Mouse (Mus musculus): ENCODE measurements around the gene Gm8122.
"Not testable (repeated sequence)": the region's sequence is repeated elsewhere in the genome, so short reads cannot be mapped to it uniquely, and the experiment has no call there.

The Gm8122 gene

DNA sequence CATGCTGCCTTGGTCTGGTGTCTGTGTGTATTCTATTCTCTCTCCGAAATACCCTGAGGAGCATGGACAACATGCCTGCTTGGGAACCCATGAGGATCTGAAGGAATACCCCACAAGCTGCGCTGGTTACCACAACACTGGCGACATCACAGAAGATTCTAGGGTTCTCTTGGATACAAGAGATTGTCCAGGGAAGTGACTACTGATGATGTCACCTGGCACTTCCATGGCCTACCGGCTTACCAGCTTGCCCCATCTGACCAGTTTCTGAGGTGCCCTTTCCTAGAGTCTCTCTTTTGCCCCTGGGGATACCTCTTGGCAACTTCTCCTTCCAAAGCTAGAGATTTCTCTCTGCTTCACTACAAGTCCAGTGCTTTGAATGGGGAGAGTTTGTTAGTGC is at the start of gene Gm8122:
Gene Gm8122 (minus strand): TSS at position 101 of the 400 bp plus-strand sequence.
- DNase-seq, result not testable (repeated sequence)

DNA sequence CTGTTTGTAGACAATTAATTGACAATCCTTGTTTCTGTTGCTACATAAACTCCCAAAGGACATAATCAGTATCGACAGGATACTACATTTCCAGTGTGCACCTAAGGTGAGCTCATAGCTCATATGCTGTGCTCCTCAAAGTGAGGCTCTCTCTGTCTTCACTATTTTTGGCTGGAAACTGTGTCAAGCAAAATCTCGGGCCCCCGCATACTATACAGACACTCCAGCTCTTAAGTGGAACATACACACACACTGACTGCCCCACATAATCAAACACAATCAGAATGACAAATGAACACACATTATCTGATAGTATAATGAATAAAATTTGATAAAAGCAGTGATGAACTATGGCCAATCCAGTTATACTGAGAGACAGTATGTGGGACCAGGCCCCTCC is 43.6 kb upstream of the Gm8122 start:
- DNase-seq, result not testable (repeated sequence)

DNA sequence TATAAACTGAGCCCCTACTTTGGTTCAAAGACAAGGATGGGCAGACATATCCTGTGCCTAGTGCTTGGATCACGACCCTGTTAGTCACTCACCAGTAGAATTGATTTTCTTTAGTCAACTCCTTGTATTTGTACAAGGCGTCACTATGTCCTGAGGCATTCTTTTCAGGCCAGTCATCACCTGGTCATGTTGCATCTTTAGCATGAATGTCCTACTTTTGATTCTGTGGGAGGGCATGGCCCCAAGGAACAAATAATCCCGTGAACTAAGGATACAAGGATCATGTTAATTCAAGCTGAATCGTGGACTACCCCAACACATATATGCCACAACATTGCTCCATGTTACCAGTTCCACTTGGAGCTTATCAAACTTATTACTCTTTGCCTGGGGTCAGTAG is 43.0 kb upstream of the Gm8122 start:
- DNase-seq, result not testable (repeated sequence)

DNA sequence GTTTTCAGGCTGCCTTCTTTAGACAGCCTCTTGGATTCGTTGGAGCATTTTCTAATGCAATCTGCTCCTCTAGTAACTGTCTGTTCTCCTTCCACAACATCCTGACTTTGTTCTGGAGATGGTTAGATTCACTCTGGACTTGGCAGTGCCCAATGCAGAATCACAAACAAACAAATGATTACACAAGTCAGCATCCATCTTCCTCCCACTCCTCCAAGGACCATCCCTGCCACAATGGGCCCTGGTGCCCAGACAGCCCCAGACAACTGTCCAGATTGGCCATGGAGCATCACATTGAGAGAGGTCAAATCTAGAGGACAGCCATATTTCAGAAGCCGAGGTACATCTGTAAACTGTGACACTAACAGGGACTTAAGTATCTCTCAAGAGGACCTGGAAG is 42.4 kb upstream of the Gm8122 start:
- DNase-seq, result not testable (repeated sequence)

- not testable (repeated sequence) for DNase-seq
These were observed 40.6 kb upstream of the Gm8122 start for GRCm38 (mm10) chr14:43275752-43276151.

GRCm38 (mm10) chr14:43274986-43275511 is 39.9 kb upstream of the Gm8122 start, which contains the start of gene Gm9732:
Gene Gm9732, plus strand, starts transcription at chr14:43275036.
- DNase-seq, result not testable (repeated sequence)

DNA sequence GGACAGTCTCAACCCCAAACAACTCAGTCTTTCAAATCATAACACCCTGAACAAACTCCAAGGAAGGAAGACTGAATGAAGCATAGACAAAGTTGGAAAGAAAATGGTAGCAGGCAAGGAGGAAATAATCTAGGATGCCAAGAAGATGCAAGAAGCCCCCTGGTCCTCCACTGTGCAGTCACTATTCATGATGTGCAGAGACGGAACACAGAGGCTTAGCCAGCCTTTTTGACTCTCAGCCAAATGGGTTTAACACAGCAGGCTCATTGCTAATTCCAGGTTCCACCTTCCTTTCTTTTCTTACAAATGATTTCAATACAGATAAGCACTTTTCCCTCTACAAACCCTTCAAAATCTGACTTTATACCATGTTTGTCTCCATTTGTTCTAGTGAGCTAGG is 38.1 kb upstream of the Gm8122 start:
- DNase-seq, result not testable (repeated sequence)

GRCm38 (mm10) chr14:43269211-43269610 is 34.1 kb upstream of the Gm8122 start:
- DNase-seq, result not testable (repeated sequence)

DNA sequence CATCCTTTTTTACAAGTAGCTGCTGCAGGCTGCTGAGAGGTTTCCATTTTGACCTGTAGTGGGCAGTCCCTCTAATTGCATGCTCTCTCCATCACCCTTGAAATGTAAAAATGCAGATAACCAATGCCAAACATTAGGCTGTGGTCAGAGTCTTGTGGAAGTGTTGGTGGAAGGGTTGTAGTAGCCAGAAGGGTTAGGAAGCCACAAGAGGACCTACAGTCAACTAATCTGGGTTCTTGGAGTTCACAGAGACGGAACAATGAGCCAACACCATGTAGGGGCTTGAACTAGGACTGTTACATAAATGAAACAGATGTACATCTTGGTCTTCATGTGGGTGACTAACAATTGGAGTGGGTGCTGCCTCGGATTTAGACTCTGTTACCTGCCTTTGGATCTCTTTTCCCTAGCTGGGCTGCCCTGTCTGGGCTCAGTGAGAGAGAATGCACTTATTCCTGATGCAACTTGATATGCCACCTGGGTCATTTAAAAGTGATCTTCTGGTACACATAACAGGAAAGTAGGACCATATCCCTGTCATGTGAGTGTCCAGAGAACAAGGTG is 33.5 kb upstream of the Gm8122 start:
- DNase-seq, result not testable (repeated sequence)

GRCm38 (mm10) chr14:43263421-43263820 is 28.3 kb upstream of the Gm8122 start:
- DNase-seq, result not testable (repeated sequence)

DNA sequence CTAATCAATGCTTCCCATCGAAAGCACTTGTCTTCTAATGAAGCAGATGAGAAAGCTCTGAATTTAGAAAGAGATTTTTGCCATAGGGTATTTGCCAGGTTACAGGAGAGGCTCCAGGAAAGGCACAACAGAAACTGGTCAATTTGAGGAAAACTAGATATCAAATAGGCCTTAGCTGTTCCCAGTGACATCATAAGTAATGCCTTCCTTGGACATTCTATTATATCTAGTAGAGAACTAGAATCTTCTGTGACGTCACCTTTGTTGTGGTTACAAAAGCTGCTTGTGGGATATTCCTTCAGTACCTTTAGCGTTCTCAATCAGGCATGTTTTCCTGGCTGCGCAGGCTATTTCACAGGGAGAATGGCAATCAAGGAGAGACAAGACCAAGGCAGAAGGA is 23.2 kb upstream of the Gm8122 start, which contains the start of gene Gm8126:
Gene Gm8126 (plus strand): TSS at position 301 of the 400 bp plus-strand sequence.
- not testable (repeated sequence) for DNase-seq

- not testable (repeated sequence) for DNase-seq
These were observed 21.4 kb upstream of the Gm8122 start for GRCm38 (mm10) chr14:43256511-43256910.

- not testable (repeated sequence) for DNase-seq
These were observed 15.6 kb upstream of the Gm8122 start for GRCm38 (mm10) chr14:43250549-43251253.

- DNase-seq, result peak; percentile 56
These were observed 14.6 kb upstream of the Gm8122 start for GRCm38 (mm10) chr14:43249611-43250170.

DNA sequence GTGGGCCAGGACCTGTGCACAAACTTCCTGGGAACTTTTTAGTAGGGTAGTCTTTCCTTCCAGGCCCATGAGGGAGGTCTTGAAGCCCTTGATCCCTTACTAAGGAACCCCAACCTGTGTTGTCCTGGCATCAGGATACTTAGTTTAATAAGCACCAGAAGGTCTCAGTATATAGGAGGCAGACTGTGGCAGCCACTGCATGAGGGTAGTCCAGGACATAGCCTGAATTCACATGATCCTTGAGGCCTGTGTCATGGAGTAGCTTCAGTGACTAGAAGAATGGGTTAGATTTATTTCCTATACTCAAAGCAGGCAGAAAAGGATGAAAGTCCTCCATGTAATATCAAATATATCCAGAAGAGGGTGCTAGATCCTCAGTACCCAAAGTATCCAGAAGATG is 2.7 kb upstream of the Gm8122 start:
- DNase-seq, result peak; percentile 10

Measured in kidney, adult 18-20 months (tissue).